Mouse (Mus musculus): ENCODE data around the gene Saysd1. TPM values are rescaled to one million over a fixed set of nuclear protein-coding genes. Genes with fewer than 3 reads are reported as not detected.

Gene Saysd1
- polyA plus RNA-seq (2015; fragmentation: Nextera tagmentation; extraction: Ambion mirVana): 3.8 and 4.1 TPM in 2 replicates

DNA sequence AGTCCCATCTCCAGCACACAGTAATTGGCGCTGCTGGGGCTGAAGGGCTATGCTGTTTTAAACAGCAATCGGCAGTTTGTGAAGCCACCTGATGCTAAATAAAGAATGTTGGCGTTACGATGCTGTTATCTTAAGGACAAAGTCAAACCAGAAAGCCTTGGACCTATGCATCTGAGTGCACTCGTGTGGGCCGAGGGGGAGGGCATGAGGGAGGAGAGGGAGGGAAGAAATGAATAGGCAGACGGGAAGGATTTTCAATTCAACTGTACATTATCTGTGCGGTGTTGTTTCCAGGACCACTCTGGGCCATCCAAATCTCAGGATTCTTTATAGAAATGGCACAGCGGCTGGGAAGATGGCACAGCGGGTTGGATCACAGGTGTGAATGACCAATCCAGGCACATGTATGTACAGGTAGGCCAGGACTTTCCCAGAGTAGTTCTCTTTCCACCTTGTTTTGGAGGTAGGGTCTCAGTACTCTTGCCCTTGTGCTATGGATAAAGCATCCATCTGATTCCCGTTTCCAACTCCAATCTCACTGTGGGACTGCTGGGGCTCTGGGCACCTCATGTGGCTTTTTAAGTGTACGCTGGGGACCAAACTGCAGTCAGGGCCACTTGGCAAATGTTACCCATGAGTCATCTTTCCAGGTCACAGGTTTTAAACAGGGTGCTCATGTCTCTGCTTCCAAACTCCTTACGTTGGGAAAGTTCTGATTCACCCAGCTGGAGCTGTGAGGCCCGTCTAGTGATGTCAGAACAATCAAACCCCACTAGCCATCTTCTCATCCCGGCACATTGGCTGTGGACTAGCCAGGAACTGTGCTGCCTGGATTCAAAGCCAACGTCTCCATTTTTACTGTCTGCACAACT lies at the start of gene Saysd1:
Saysd1 (minus strand) TSS at position 51 of the 872 bp plus-strand sequence.
- H3K9me3 ChIP-seq (replicated peaks): no peaks in the 10 kb centered on the region
- peaks cover 36% of the 10 kb centered on the region for H3K36me3 ChIP-seq (replicated peaks)
- no peaks in the 10 kb centered on the region for H3K27me3 ChIP-seq
- no peak within 1 kb of the TSS for H3K9ac ChIP-seq
- no peak for ATAC-seq (ENCODE audit: insufficient read depth)
- H3K4me1 ChIP-seq (replicated peaks): no peaks in the 10 kb centered on the region
- no peak within 1 kb of the TSS for H3K4me3 ChIP-seq (replicated peaks)
- WGBS (ENCODE audit: insufficient replicate concordance): 74% methylated on average over 16 of the region's 16 CpGs
- no peak within 1 kb of the TSS for H3K4me2 ChIP-seq
- H3K27ac ChIP-seq (replicated peaks): no peak within 1 kb of the TSS

DNA sequence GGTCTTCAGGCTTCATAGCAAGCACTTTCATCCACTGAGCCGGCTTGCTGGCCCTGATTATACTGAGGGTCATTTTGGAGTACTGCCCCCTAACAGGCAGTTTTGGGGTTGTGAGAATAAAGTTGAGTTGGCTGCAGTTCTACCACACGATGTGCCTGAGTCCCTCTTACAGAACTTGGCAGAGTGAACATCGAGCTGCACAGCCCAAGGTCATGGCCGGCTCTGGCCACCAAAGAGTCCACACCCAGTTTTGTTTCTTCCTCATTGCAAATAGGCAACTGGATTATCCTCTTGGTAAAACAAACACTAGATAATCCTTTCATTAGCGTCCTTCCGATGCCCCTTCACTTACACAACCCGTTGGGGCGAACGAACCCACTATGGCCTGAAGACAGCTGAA lies 47.1 kb upstream of the Saysd1 start:
- Histone ChIP-seq H3K4me3 (replicated peaks) (no peak overlapping the region), H3K4me2 (no peak overlapping the region), H3K4me1 (replicated peaks) (peaks cover 23% of the 10 kb centered on the region), H3K27me3 (no peaks in the 10 kb centered on the region), H3K27ac (replicated peaks) (no peak overlapping the region), H3K9me3 (replicated peaks) (no peaks in the 10 kb centered on the region), H3K9ac (no peak overlapping the region), H3K36me3 (replicated peaks) (no peaks in the 10 kb centered on the region)
- WGBS (ENCODE audit: insufficient replicate concordance): 69% methylated on average over 9 of the region's 9 CpGs
- ATAC-seq (ENCODE audit: insufficient read depth): no peak

DNA sequence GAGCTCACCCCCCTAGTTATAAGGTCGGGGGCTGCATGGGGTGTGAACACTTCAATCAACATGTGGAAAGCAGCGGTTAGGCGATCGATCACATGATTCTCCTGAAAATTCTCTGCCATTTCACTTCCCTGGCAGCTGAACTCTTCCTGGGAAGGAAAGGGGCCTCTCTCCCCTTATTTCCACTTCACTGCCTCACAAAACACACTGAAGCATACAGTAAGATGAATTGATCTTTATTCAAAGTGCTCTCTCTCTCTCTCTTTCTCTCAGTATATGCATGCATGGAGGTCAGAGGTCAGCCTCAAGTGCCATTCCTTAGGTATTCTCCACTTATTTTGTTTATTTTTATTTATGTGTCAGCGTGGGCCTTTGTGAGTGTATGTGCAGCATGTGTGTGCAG lies 45.4 kb upstream of the Saysd1 start:
- no peak for ATAC-seq (ENCODE audit: insufficient read depth)
- H3K4me1 ChIP-seq (replicated peaks): peaks cover 40% of the 10 kb centered on the region
- no peaks in the 10 kb centered on the region for H3K9me3 ChIP-seq (replicated peaks)
- H3K4me3 ChIP-seq (replicated peaks): no peak overlapping the region
- H3K36me3 ChIP-seq (replicated peaks): no peaks in the 10 kb centered on the region
- H3K9ac ChIP-seq: no peak overlapping the region
- no peak overlapping the region for H3K27ac ChIP-seq (replicated peaks)
- H3K27me3 ChIP-seq: no peaks in the 10 kb centered on the region
- 74% methylated on average over 5 of the region's 5 CpGs for WGBS (ENCODE audit: insufficient replicate concordance)
- no peak overlapping the region for H3K4me2 ChIP-seq

DNA sequence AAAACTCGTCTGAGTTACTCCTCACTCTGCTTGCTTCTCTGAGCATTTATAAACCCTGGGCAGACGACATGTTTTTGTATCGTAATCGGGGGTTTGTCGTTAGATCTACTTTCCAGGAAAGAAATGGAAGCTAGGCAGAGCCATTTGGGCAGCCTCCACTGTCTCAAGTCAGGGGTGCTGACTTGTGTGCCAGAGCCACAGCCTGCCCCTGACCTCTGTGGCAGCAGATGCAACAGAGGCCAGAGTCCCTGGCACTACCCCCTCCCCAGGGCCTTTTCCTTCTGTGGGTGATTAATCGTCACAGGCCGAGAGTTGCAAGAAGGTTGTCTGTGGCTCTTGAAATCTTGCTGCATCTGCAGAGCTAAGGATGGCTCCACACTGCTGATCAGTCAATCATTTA lies 44.3 kb upstream of the Saysd1 start:
- no peak for ATAC-seq (ENCODE audit: insufficient read depth)
- Histone ChIP-seq H3K4me3 (replicated peaks) (no peak overlapping the region), H3K4me1 (replicated peaks) (peaks cover 51% of the 10 kb centered on the region), H3K9me3 (replicated peaks) (no peaks in the 10 kb centered on the region), H3K36me3 (replicated peaks) (no peaks in the 10 kb centered on the region), H3K27ac (replicated peaks) (no peak overlapping the region), H3K4me2 (peak overlapping the region; percentile 97; the same call in 1 of the 2 replicates), H3K27me3 (no peaks in the 10 kb centered on the region), H3K9ac (no peak overlapping the region)
- 70% methylated on average over 7 of the region's 7 CpGs for WGBS (ENCODE audit: insufficient replicate concordance)

DNA sequence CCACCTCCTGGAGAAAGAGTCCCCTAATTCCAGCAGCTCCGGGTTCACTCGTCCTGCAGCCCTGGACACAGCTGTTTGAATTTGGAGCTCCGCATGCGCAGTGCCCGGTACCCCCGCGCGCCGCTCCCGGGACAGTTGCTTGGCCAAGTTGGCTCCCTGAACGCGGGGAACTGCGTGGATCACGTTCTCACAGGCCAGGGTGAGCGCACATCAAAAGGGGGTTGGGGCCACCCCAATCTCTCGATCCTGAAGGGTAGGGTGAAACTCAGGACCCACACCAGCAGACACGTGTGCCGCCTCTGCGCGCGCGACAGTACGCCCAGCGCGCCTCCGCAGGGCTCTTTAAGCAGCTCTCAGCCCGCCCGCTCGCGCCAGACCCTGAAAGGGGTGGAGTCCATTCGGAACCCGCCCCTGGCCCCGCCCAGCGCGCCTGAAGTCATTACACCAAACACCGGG lies 43.2 kb upstream of the Saysd1 start, which contains the start of gene Kcnk5:
Kcnk5 (minus strand) TSS at position 344 of the 456 bp plus-strand sequence.
- Histone ChIP-seq H3K4me1 (replicated peaks) (peaks cover 56% of the 10 kb centered on the region), H3K4me2 (peak within 1 kb of the TSS; percentile 97), H3K27me3 (no peaks in the 10 kb centered on the region), H3K9ac (peak within 1 kb of the TSS; percentile 68), H3K9me3 (replicated peaks) (no peaks in the 10 kb centered on the region), H3K27ac (replicated peaks) (peak within 1 kb of the TSS; percentile 72), H3K4me3 (replicated peaks) (peak within 1 kb of the TSS; percentile 70), H3K36me3 (replicated peaks) (no peaks in the 10 kb centered on the region)
- WGBS (ENCODE audit: insufficient replicate concordance): under 1% methylated on average over 36 of the region's 36 CpGs
- ATAC-seq (ENCODE audit: insufficient read depth): peak; percentile 86

DNA sequence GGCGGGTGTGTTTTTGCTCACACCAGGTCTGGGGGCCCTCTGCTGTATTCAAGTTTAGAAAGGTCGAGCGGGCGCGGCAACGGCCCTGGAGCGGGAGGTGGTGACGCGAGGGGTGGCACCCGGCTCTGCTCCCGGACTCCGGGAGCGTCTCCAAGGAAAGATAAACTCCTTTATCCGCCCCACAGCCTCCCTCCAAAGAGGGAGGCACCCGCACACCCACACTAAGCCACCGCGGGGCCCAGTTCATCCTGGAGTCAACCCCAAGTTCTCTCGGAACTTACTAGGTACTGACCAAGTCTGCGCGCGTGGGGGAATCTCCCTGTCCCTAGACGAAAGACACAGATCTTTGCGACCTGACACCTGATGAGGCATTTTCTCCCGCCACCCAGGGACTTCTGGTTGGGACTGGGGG lies 42.4 kb upstream of the Saysd1 start:
- ATAC-seq (ENCODE audit: insufficient read depth): peak; percentile 84
- peak overlapping the region; percentile 72 for H3K27ac ChIP-seq (replicated peaks)
- H3K27me3 ChIP-seq: no peaks in the 10 kb centered on the region
- no peaks in the 10 kb centered on the region for H3K9me3 ChIP-seq (replicated peaks)
- H3K9ac ChIP-seq: peak overlapping the region; percentile 68
- WGBS (ENCODE audit: insufficient replicate concordance): under 1% methylated on average over 24 of the region's 24 CpGs
- H3K4me3 ChIP-seq (replicated peaks): peak overlapping the region; percentile 70
- H3K4me2 ChIP-seq: peak overlapping the region; percentile 97
- H3K36me3 ChIP-seq (replicated peaks): no peaks in the 10 kb centered on the region
- H3K4me1 ChIP-seq (replicated peaks): peaks cover 56% of the 10 kb centered on the region

DNA sequence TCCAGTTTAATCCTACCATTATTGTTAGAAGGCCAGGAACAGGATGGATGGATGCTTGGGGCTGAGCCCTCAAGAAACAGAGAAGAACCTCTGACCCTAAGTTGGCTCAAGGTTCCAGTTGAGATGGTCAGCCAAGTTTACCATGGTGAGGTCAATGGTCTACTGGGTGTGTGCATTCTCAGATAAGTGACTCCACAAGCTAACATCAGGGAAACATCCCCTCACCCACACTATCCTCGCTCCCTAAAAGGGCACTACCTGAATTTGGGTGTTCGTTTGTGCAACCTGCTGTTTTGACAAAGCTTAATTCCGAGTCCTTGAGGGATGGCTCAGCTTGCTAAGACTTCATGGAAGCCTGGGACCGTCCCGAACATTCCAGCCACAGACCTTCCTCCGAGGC lies 42.0 kb upstream of the Saysd1 start:
- Histone ChIP-seq H3K9ac (peak overlapping the region; percentile 68), H3K9me3 (replicated peaks) (no peaks in the 10 kb centered on the region), H3K4me3 (replicated peaks) (peak overlapping the region; percentile 70), H3K4me2 (peak overlapping the region; percentile 97), H3K36me3 (replicated peaks) (no peaks in the 10 kb centered on the region), H3K4me1 (replicated peaks) (peaks cover 56% of the 10 kb centered on the region), H3K27me3 (no peaks in the 10 kb centered on the region), H3K27ac (replicated peaks) (peak overlapping the region; percentile 72)
- ATAC-seq (ENCODE audit: insufficient read depth): 0 out of 2 replicates have a peak, but pooled peaks have one; percentile 20
- 2% methylated on average over 6 of the region's 6 CpGs for WGBS (ENCODE audit: insufficient replicate concordance)

DNA sequence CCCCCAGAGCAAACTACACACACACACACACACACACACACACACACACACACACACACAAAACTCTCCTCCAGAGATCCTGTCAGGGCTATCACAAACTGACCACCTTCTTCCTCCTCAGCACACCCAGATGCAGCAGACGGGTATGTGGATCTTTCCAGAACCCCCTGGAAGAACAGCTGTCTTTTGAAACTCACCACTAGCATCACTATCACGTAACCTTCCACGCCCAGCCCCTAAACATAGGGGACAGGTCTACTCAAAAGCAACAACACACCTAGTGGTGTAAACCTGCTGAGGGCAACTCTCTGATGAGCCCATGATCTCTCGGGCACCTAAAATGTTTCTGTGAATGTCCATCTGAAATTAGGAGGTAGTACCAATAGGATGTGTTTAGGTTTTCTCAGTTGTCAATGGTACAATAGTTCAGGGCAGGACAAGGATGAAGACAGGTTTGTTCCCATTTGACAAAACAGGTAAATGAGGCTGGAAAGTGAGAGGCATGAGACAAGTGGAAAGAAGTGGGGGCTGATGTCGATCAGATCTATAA lies 41.5 kb upstream of the Saysd1 start:
- peaks cover 59% of the 10 kb centered on the region for H3K4me1 ChIP-seq (replicated peaks)

DNA sequence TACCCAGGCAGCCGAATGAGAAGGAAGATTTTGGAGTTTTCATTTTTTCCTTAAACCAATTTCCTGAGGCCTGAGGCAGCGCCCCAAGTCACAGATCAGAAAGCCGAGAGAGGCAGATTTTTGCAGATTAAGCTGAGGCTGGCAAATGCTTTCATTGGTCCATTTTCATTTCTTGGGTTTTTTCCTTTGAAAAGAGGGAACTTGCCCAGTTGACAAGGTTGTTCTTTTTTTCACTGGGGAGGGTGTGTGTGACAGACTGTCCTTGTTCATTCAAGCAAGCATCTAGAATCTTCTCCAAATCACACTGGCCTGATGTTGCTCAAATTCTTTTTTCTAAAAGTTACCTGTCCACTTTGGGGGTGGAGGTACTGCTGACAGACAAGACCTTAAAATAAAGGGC lies 40.7 kb upstream of the Saysd1 start:
- WGBS (ENCODE audit: insufficient replicate concordance): 9% methylated on average over 3 of the region's 3 CpGs
- Histone ChIP-seq H3K4me1 (replicated peaks) (peaks cover 65% of the 10 kb centered on the region), H3K9me3 (replicated peaks) (no peaks in the 10 kb centered on the region), H3K36me3 (replicated peaks) (no peaks in the 10 kb centered on the region), H3K27me3 (no peaks in the 10 kb centered on the region), H3K27ac (replicated peaks) (peak overlapping the region; percentile 72; the same call in 1 of the 2 replicates), H3K4me2 (peak overlapping the region; percentile 97), H3K4me3 (replicated peaks) (peak overlapping the region; percentile 70), H3K9ac (peak overlapping the region; percentile 68)
- no peak for ATAC-seq (ENCODE audit: insufficient read depth)

More for the DNA sequence above, 41.5 kb upstream of the Saysd1 start:
- H3K9me3 ChIP-seq (replicated peaks): no peaks in the 10 kb centered on the region
- H3K36me3 ChIP-seq (replicated peaks): no peaks in the 10 kb centered on the region
- H3K4me3 ChIP-seq (replicated peaks): peak overlapping the region; percentile 70
- 34% methylated on average over 5 of the region's 5 CpGs for WGBS (ENCODE audit: insufficient replicate concordance)
- H3K9ac ChIP-seq: peak overlapping the region; percentile 68
- peak overlapping the region; percentile 97 for H3K4me2 ChIP-seq
- no peak for ATAC-seq (ENCODE audit: insufficient read depth)
- H3K27ac ChIP-seq (replicated peaks): peak overlapping the region; percentile 72; the same call in 1 of the 2 replicates
- no peaks in the 10 kb centered on the region for H3K27me3 ChIP-seq

DNA sequence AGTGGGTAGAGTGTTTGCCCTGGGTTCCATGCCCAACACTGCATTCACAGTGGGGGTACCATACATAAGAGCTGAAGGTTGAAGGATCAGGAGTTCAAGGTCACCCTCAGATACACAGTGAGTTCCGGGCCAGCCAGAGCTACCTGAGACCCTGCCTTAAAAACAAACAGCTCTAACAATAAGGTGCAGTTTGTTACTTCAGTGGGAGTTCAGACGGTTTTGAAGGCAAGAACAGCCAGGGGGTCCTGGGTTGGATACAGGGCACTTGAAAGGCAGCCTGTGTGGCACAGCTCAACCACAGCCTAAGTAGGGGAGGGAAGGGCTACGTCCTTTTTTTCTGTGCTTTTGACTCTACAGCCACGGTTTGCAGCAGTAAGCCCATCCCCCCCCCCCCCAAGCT lies 40.3 kb upstream of the Saysd1 start:
- H3K27me3 ChIP-seq: no peaks in the 10 kb centered on the region
- H3K4me3 ChIP-seq (replicated peaks): 0 out of 2 replicates have a peak overlapping the region, but pooled peaks have one; percentile 70
- no peak for ATAC-seq (ENCODE audit: insufficient read depth)
- peaks cover 70% of the 10 kb centered on the region for H3K4me1 ChIP-seq (replicated peaks)
- H3K27ac ChIP-seq (replicated peaks): no peak overlapping the region
- peak overlapping the region; percentile 97 for H3K4me2 ChIP-seq
- H3K36me3 ChIP-seq (replicated peaks): no peaks in the 10 kb centered on the region
- no peaks in the 10 kb centered on the region for H3K9me3 ChIP-seq (replicated peaks)
- no peak overlapping the region for H3K9ac ChIP-seq
- WGBS (ENCODE audit: insufficient replicate concordance): 20% methylated on average over 4 of the region's 4 CpGs

DNA sequence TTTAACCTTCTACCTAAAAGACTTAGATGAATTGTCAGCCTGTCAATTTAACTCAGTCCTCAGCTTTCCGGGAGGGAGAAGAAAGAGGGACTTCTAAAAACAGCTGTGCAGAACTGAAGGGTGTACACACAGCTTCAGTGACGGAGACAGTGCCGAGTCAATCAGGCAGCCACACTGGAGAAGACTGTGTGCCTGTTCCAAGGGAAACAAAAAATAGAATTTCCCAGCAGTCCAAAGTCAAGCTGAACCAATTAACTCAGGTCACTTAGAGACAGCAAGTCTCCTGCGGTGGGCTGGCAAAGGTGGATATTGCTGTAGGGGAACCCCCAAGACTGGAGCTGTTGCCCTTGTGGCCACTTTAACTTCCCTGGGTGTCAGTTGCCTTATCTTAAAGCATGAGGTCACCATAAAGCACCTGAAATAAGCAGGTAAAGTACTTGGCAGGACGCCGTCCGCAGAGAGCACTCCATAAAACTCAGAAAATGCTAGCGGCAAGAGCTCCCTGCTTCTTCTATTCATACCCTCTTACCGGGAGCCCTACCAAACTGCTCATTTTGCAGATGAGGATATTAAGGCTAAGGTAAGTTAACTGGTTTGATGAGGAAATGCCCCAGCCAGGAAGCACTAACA lies 39.3 kb upstream of the Saysd1 start:
- no peak overlapping the region for H3K27ac ChIP-seq (replicated peaks)
- H3K36me3 ChIP-seq (replicated peaks): no peaks in the 10 kb centered on the region
- H3K9me3 ChIP-seq (replicated peaks): no peaks in the 10 kb centered on the region
- ATAC-seq (ENCODE audit: insufficient read depth): no peak
- no peak overlapping the region for H3K4me2 ChIP-seq
- peaks cover 78% of the 10 kb centered on the region for H3K4me1 ChIP-seq (replicated peaks)
- no peaks in the 10 kb centered on the region for H3K27me3 ChIP-seq
- H3K9ac ChIP-seq: no peak overlapping the region
- 81% methylated on average over 9 of the region's 9 CpGs for WGBS (ENCODE audit: insufficient replicate concordance)
- H3K4me3 ChIP-seq (replicated peaks): no peak overlapping the region

Measured in liver, embryonic 15.5 days (tissue).